Mouse (Mus musculus) retina, embryonic 14.5 days (tissue): Measurements from ENCODE around the gene Wasf2.

Experiments used
- DNase-seq: peaks from one replicate; pipeline ENCODE4 v3.0.0-alpha.2; 2015; ENCODE audit warnings: low spot score

The Wasf2 gene

GRCm38 (mm10) chr4:133127079-133127478 is 3.2 kb upstream of the Wasf2 start:
- no peak for DNase-seq

DNA sequence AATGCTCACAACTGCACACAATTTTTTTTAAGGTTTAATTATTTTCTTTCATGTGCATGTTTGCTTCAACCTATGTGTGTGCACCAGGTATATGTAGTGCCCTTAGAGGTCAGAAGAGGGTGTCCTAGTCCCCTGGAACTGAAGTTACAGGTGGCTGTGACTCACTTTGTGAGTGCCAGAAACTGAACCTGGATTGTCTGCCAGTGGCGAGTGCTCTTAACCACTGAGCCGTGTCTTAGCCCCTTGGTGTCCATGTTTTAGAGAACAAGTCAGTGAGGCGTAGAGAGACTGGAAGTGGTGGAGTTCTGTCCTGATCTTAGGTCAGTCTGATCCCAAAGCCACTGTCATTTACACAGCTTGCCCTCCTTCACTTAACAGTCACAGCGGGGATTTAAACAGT is 2.4 kb upstream of the Wasf2 start:
- DNase-seq: no peak

DNA sequence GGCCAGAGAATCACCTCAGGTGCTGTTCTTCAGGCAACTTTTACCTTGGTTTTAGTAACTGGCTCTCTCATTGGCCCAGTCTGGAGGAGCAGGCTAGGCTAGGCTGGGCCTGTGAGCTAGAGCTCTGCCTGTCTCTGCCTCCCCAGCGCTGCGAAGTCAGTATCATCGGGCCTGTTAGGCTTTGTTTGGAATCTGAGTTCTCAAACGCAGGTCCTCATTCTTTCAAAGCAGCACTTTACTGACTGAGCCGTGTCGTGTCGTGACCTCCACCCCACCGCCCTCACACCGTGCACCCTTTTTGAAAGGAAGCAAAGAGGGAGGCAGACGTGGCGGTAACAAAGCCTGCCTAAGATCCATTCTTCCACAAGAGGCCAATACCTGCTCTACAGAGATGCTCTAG is 914 bp upstream of the Wasf2 start:
- no peak for DNase-seq

DNA sequence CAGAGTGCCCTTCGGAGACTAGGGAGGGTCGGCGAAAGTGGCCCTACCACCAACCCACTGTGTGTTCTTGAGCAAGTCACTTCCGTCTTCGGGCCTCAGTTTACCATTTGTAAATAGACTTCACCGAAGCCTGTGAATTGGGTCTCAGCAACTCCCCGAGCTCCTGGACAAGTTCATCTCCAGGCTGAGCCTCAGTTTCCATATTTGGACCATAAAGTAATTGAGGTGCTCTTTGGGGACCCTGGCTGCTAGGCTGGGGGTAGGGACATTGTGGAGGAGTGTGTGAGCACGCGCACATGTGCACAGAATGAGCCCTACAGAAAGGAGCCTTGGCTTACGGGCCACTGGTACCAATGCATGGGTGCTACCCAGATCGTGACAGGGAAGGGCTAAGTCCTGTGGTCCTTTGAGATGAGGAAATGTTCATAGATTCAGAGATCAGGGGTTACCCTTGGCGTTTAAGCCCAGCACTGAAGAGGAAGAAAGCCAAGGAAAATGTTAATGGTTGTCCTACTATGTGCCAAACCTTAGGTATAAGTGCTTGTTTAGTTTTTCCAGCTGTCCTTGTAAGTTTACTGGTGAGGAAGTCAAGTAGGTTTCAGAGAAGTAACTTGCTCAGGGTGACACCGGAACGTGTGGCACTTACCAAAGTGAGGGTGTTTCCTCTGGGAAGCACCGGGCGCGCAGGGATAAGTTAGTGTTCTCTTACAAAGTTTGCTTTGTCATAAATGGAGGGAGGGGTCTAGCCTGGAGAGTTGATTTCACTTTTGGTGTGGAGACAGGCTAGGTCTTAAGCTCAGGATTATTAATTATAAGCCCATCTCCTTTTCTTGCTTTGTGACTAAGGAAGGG is 811 bp downstream of the Wasf2 start:
- DNase-seq: no peak

GRCm38 (mm10) chr4:133132027-133132426 is 1.7 kb downstream of the Wasf2 start:
- no peak for DNase-seq

DNA sequence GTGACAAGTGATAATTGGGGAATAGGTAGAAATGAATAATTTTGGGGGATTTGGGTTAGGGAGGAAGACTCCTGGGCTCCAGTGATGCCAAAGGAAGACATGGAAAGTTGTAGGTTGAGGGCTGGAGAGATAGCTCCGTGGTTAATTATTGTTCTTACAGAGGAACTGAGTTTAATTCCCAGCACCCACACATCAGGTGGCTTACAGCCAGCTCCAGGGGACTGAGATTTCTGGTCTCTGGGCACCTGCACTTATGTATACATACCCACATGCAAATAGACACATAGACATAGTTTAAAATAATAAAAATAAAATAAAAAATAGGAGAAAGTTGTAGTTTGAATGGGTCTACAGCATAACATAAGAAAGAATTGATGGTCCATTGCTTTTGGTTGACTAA is 6.6 kb downstream of the Wasf2 start:
- DNase-seq: no peak

DNA sequence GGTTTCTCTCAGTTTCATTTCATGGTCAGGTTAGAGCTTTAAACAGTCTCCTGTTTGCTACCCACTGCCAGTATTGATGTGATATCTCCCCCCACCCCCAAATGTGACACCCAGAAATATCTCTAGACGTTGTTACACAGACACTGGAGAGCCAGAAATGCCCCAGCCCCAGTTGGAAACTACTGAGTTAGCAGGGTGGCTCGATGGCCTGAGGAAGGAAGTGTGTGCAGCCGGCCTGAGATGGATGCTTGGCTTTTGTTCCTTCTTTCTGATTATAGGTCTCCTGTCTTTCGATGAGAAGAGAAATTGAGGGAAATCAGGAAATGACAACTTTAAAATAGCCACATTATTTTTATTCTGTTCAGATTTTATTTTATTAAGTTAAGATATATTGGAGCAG is 8.7 kb downstream of the Wasf2 start:
- no peak for DNase-seq

DNA sequence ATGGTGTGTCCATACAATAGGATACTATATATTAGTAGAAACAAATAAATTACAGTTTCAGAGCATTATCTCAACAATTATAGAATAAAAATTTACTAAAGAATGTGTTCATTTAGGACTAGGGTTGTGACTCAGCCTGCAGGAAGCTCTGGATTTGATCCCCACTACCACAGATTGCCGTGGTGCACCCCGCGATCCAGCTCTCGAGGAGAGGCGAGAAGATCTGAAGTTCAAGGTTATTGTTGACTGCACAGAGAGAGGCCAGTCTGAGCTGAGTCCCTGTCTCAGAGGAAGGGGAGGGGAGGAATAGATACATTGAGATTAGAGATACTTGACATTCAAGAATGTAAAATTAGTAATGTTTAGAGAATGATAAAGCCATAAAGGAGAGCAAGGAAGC is 24.7 kb downstream of the Wasf2 start:
- DNase-seq: no peak

GRCm38 (mm10) chr4:133155726-133156125 is 25.4 kb downstream of the Wasf2 start:
- DNase-seq: no peak

DNA sequence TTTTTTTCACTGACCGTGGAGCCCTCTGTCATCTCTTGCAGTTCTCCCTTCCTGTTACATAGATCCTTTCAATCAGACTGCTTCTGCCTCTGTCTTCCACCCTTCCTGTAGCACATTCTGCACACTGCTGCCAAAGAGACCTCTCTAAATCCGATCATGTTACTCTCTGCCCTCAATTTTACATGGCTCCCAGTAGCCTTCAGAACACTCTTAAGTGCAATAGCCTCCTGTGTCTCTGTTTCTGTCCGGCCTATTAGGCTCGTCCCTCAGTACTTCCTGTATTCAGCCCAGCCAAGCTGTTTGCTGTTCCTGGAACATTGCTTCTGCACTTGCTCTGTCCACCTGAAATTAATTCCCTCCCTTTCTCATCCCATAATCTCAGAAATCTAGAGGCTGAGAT is 26.1 kb downstream of the Wasf2 start:
- DNase-seq: no peak

GRCm38 (mm10) chr4:133156831-133157230 is 26.5 kb downstream of the Wasf2 start:
- no peak for DNase-seq

- DNase-seq: no peak
These were observed 28.8 kb downstream of the Wasf2 start for GRCm38 (mm10) chr4:133159127-133159526.

GRCm38 (mm10) chr4:133159646-133160045 is 29.3 kb downstream of the Wasf2 start:
- DNase-seq: no peak

DNA sequence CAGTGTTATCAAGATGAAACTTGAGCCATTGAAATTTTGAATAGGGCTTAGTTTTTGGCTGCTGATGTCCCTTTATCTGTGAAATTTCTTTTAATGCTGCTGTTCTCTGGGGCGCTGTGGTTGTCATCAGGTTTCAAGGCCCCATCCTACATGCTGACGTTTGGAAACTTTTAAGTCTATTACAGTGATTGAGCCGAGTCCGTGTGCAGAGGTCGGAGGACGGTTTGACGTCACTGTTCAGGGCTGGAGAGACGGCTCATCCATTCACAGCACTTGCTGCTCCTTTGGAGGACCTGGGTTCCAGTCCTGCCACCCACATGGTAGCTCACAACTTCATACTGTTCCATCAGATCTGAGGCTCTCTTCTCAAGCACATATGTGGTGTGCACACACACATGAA is 29.9 kb downstream of the Wasf2 start:
- no peak for DNase-seq

DNA sequence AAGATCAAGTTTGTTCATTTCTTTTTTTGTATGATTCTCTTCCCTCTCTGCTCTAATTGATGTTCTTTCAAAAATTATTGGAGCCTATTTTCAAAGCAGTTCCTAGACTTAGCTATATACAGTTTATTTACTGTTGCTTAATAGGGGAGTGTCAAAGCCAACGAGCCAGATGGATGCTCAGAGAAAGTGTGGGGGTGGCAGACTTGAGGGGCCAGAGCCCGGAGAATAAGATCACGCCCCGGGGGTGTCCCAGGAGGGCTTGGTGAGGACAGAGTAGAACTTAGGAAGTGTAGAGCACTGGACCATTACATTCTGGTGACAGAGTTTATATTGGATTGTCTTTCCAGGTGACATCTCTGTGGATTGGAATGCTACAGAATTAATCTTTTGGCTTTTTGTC is 30.5 kb downstream of the Wasf2 start:
- DNase-seq: no peak

GRCm38 (mm10) chr4:133162196-133162595 is 31.9 kb downstream of the Wasf2 start:
- DNase-seq: no peak

GRCm38 (mm10) chr4:133166773-133167172 is 36.5 kb downstream of the Wasf2 start:
- no peak for DNase-seq

DNA sequence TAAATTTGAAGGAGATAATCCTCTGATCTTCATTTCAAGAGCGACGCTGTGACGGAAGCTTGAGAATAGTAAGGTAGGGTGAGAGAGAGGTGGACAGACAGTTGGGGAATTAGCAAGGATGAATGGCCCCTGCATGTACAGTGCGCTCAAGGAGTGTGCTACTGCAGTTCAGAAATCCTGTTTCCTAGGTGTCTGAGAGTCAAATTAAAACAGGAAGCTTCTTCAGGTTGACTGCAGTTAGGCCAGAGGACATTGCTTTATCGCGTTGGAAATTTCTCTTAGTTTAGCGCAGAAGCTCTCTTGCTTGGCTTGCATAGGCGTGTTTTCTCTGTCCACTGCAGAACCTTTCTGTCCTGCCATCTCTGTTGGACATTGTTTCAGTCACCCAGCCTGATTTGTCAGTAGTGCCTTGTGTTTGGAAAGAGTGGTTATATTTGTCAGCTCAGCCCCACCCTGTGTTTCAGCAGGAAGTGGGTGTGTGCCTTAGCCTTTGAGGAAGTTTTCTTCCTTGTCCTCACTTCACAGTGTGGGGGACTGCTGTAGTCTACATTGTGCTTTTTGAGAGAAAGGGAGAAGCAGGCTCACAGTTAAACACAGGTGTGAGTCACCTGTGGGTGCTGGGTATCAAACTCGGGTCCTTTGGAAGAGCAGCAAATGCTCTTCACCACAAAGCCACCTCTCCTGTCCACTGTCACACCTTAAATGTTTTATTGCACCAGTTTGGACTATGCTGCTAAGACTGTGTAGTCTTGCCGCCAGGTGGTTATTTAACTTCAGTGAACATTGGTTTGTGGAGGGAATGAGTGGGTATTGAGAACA is 39.1 kb downstream of the Wasf2 start:
- no peak for DNase-seq

DNA sequence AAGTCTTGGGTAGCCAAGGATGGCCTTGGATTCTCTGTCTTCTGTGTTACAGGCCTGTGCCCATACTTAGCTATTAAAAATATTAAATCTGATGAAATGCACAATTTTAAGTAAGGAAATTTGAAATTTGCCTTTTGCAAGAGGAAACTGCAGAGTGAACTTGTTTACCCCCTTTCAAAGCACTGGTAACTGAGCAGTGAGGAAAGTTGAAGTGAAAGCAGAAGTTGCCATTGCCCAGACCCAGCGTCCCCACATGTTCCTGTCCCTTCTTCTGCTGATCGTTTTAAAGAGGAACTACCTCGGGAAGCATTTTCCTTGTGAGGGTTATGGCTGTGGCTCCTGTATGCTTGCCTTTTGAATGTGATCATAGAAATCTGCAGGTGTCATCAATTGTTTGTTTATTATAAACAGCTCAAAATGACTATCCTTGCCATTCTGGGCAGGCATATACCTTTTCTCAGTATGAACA is 39.8 kb downstream of the Wasf2 start:
- no peak for DNase-seq

DNA sequence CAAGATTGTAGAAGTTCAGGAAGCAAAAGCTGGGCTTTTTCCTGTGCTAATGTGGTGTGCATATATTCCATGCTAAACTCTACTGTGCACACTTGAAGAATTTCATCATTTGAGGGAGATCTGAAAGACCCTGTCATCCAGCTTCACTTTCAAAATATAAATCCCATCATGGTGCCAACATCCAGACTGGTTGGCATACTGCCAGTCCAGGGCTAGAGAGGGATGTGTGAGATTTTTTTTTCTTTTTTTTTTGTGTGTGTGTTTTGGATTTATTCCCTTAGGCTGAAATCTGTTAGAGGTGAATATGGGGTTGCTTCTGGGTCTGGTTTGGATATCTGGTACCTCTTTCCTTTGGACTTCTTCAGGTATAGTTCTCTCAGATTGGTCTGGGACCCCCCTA is 40.3 kb downstream of the Wasf2 start:
- no peak for DNase-seq

DNA sequence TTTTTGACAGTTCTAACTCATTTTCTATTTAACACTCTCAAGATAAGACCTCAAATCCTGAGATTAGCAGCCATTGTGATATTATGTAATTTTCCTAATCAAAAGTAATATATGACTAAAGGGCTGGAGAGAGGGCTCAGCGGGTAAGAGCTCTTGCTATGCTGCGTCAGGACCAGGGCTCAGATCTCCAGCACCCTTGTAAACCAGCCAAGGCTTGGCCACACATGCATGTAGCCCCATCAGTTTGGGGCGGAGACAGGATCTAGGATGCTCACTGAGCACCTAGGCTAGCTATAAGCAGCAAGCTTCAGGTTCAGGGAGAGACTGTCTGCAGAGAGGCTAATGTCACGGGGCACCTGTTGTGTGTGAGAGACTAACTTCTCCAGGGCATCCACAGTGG is 42.1 kb downstream of the Wasf2 start:
- no peak for DNase-seq

- DNase-seq: no peak
These were observed 44.1 kb downstream of the Wasf2 start for GRCm38 (mm10) chr4:133174361-133174760.

- DNase-seq: no peak
These were observed 45.0 kb downstream of the Wasf2 start for GRCm38 (mm10) chr4:133175274-133175673.
